Mouse (Mus musculus) cerebellum, adult 18-20 months (tissue): ENCODE measurements around the gene Osbp.

ENCODE experiments used
- DNase-seq, 2 experiments: peaks; one replicate each; pipeline ENCODE4 v3.0.0; 2021

Osbp gene

DNA sequence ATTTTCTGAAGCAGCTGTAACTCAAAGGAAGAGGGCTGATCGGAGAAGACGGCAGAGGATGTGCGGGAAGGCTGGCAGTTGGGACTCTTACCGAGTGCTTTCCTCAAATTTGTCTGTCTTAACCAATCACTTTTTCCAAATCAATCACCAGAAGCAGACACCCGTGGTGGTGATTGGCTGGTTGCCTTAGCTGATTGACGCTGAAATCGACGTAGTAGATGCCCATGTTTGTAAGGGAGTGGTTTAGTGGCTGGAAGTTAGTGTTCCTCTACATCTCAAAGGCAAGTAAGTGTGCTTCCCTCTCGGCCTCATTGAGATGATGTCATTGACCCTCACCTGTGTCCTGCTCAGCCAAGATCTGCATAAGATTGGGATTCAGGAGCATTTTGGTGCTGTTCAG, 26.3 kb downstream of the Osbp start:
- no peak for DNase-seq

DNA sequence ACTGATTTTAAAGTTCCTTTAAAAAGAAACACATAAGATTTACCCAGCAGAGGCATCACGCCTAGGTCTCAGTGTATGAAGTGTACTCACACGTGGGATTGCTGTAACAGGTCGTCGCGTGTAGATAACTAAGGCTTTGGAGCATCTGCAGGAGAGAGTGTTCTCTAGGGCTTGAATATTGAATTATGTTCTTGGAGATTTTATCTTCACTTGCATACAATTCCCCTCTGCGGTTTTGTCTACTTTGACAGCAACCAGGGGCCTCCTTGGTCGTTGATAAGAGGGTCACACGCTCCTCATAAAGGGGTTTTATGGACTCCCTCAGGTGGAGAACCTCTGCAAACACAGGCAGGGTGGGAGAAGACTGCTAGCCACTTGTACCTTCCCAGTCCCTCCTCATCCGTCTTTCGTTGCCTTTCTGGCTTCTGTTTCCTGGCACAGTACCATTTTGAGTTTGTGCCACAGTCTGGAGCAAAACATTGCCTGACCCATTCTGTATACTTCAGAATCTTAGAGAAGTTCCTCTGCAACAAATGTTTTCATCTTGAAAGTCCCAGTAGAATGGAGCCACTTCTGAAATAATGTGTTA, 26.8 kb downstream of the Osbp start:
- DNase-seq = no peak

DNA sequence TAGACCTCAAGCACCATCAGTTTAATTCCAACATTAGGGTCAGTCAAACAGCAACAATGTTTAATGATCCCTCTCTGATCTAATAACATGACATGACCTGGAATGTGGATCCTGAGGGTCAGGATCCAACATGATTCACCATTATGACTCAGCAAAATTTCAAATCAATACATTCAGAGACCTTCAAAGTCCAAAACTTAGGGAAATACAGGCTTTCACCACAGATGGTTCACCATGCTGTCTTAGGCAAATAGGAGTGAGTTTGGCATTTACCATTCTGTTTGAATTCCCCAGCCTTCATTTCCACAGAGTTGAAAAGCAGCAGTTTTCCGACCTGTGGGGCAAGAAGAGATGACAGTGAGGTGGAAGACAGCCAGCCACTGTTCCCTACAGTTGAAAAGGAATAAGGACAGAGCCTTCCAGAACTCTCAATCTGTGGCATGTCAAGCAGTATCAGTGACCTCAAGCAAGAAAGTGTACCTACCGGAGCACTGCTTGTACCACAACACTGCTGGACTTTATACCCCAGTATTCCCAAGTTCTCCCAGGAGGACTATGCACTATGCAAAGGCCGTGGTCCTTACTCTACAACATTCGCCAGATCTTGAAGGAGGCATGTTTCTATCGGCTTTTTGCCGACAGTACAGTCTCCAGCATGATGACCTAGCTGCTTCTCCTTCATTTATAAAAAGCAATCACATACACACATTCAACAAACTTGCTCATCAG, 29.1 kb downstream of the Osbp start:
- DNase-seq = no peak

DNA sequence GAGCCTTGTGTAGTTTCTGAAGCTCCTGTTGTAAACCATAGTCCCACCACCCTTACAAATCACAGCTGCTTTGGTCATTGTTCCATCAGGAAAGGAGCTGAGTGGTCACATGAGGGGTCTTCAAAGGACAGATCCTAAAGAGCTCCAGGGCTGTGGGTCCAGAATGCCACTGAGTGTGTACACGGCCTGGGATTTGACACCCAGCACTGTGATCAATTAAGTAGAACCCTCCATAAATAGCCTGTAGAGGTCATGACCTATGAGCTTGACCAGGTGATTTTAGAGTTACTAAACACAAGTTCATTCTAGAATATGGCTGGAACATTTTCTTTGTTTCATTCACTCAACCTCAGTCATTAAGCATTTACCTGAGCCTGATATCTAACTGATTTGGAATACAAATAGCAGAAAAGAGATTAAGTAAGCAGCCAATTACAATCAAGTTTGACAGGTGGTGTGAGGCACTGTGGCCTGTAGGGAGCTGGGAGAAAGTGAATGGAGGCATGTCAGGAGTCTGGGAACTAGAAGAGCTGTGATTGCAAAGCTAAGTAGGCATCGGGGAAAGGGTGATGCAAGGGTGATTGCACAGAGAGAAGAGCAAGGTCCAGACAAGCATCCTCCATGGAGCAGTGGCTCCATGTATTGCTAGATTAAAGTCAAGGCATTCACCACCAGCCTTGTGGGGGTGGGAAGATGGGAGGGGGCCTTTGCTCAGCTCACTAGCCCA, 30.1 kb downstream of the Osbp start:
- no peak for DNase-seq

DNA sequence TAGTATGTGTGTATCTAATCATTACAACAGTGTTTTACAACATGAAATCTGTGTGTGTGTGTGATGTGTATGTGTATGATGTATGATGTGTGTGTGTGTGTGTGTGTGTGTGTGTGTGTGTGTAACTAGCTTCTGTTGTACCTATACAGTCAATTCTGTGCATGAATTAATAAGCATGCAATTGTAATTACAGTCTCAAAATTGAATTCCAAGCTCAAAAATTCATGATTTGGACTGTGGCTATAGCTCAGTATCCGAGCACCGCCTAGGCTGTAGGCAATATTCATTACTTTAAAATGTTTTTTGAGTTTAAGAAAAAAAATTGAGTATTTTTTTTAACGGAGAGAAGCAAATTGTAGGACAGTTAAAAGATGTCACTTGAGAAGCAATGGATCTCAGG, 35.9 kb downstream of the Osbp start:
- DNase-seq = no peak

DNA sequence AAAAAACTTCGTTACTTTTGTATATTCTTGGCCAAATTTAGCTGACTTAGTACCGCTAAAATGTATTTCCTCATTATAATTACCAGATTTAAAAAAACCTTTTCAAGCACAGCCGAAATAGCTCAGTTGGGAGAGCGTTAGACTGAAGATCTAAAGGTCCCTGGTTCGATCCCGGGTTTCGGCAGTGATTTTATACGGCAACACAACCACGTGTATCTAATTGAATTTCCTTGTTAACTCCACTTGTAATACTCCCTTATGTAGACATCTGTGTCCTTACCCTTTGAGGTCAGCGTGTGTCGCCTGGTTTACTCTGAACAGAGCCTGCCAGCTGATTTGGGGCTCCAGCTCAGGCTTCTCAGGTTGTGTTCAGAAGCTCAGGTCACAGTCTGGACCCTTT, 36.4 kb downstream of the Osbp start:
- DNase-seq = peak; percentile 25 to 67

DNA sequence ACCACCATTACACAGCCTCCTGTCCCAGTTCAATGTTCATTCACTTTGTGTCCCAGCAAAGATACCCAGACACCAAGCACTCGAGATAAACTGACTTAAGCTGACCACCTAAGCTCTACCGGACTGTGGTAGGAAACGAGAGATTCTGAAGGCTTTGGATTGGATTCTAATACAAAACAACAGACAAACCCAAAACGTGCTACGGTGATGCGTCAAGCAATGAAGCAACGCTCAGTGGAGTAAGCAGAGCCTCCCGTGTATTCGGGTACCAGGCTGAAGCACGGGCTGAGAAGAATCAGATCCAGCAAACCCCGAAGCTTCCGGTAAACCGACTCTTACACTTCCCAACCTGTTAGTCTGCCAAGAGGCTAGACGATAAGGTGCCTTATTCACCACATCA, 37.0 kb downstream of the Osbp start:
- no peak for DNase-seq

DNA sequence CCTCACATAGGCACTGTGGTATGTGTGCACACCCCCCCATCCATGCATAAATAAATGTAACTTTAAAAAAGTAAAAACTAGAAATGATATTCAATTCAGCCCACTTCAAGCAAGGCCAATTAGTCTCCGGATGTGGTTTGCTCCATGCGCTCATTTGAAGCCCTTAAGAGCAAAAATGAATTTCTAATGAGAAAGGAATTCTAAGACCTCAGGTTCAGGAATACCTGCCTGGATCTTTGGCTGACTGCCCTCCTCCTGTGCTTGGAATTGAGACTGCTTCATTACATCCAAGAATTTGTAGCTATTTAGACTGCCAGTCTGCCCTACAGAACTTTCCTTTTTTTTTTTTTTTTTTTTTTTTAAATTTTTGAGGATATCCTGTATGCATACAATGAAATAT, 37.8 kb downstream of the Osbp start:
- DNase-seq = no peak

DNA sequence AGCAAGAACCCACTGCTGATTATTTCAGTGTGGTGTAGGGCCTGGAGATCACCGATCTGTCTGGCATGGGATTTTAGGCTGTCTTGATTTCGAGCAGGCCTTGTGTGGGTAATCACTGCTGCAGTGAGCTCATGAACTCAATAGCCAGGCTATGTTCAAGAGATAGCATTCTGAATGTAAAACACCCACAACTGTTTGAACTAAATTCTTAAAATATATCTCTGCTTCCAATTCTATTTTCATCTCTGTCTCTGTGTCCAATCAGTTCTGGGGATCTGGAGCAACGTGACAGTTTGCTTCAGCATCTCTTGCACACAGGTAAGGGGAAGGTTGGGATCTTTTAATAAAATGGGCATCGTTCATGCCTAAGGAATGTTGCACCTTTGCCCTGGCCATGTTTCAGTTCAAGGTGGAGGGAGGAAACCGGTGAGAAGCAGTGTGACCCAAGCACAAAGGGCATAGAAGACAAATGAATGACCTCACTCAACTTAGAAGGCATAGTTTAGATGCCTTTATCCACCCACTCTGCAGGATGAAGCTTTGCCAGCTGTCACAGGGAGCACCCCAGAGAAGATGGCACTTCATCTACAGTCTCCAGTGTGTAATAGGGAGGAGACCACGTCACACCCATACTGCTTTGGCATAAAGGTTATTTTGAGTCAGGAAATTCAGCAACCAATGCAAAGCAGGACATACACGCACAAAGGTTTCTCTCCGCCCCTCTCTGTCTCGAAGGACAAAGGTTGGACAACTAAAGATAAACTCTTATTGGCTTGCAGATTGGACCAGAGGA, 38.7 kb downstream of the Osbp start:
- peak; percentile 38 to 40 for DNase-seq

DNA sequence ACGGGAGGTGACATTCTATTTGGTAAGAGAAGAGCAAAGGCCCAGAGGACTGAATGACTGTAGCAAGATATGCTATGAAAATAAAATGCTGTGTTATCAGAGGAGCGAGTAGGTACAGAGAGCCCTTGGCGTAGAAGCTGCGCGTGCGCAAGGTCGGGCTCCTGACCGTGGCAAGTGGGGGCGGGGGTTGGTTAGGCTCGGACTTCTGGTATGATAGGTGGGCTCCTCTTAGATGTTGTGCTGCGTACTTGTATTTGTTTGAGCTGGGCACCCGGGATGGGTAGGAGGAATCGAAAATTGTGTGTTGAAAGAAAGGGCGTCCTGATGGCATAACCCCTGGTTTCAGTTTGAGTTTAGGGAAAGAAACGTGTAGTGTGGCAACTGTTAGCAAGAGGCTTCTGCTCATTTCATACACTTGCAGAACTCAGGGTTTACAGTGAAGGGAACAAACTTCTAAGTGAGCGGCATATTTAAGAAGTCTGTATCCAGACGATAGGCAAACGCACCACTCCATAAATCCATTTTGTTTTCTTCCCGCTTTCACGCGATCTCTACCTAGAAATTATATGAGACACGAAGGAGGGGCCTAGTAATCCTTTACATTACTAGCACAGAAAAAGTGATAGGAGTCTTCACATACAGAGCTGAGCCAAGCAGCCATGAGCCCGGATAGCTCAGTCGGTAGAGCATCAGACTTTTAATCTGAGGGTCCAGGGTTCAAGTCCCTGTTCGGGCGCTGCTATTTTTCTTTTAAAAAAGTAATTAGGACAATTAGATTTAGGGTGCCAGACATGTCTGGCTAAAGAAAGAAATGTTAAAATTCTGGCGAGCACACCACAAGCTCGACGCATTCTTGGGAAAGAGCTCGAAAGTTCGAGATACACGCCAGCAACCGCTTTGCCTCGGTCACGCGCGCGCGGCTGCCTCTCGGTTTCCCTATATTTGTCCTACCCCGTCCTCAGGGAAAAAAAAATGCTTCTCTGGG, 39.9 kb downstream of the Osbp start:
- DNase-seq = peak; percentile 91

DNA sequence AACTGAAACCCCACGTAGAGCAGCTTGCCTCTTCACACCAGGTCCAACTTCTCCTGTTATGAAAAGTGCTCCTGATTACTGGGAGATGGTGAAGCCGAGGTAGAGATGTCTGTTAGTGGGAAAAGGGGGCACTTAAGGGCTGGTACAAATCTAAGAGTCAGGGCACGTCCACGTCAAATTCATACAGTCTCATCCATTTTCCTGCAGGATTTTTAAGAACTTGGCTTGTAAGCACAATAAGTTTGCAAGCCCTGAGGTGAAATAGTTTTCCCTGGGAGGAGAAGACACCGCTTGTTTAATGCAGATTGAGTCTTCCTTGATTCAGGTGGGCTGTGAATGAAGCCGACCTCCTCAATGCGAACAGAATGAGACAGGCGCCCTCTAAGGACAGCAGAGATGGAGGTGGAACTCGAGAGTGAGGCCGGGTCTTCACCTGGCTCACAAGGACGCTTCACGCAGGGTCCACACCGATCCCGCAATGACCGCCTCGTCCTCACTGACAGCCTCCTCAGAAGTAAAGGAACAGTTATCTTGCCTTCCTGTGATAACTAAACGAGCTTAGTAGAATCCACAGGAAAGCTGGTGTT, 40.7 kb downstream of the Osbp start:
- DNase-seq = peak; percentile 54 to 55

DNA sequence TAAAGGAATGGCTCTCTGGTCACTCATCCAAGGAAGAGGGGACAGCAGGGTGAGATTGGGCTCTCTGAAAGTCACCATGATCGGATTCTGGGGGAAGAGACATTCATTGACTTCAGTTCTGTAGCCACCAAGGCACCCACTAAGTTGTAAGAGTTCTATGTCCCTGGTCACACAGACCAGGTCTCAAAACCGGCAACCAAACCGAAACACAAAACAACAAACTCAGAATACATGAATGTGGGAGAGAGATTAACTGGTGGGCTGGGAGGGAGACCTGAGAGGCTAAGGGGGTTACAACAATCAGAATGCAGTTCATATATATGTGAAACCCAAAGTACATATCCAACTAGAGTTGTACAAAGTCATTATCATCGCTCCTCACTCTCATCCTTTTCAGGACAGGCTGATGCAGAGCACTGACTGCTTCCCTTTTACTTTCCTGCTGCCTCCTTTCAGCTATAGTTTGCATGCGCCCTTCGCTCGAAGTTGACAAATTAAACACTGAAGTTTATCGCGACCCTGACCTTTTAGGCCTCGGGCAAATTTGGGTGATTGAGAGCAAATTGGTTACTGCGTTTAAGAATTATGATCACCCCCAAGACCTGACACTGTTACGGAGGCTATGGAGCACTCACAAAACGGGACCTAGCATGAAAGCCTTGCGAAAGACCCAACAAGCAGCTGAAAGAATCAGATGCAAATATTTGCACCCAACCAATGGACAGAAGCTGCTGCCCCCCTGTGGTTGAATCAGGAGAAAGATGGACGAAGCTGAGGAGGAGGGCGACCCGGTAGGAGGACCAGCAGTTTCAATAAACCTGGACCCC, 41.6 kb downstream of the Osbp start:
- DNase-seq = peak; percentile 36 to 42

DNA sequence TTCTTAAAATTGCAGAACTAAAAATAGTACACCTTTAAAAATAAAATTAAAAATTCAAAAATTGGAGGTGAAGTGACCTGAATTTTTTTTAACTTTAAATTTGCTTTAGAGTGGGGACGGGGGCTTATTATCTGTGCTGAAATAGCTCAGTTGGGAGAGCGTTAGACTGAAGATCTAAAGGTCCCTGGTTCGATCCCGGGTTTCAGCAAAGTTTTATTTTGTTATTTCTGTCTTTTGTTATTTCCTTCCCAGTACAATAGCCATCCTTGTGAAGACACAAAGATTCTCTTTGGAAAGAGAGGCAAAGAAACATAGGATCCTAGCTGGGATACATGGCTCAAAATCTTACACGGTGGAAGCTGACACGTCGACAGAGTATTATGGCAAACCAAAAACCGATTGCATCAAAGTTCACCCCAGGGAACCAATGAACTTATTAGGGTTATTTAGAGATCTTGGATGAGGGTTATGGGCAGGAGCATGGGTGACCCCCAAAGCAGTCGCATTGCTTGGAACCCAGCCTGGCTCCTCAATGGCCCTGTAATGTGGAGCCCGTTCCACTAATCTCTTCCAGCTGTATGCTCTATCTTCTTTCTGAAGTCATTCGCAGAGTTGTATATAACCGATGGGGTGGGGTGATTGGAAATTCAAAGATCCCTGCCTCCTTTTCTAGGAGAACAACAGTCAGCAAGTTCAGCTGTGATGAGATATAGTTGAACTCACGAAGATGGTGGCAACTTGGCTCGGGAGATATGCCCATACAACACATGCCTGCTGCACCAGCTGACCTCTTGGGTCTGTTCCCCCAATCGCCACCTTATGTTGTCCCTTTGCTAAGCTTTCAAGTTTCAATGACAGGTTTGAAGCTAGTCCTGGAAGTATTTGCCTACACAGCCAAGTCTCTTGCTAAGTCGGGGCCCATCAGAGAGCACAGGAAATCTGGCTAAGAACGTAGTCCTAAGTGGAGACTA, 43.0 kb downstream of the Osbp start:
- DNase-seq = no peak

DNA sequence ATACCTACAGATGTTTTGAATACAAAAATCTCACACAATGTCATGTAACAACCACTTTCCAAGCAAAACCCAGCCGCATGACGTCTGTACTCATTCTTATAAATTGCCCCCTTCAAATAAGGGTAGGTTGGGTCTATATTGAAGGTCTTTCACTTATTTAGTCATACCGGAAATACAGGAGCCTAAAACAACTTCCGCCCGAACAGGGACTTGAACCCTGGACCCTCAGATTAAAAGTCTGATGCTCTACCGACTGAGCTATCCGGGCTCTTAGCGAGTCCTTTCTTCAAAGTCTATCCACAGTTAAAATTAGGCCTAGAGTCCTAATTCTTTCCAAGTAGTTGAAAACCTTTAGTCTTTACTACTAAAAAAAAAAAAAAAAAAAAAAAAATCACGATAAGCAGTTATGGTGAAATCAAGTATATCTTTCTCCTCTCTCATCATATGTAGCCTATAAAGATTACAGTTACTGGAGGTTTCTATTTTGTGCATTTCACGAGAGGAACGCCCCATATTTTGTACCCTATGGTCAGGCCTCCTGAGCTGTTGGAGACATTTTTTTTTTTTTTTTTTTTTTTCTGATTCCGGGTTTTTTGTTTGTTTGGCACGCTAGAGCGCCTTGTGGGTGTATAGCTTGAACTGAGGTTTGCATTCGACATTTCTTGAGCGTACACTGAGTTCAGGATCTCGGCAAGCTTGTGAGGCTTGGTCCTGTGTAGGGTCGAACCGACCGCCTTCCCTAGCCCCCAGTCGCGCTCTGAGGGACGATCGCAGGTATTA, 44.0 kb downstream of the Osbp start:
- DNase-seq = peak; percentile 49 to 74

DNA sequence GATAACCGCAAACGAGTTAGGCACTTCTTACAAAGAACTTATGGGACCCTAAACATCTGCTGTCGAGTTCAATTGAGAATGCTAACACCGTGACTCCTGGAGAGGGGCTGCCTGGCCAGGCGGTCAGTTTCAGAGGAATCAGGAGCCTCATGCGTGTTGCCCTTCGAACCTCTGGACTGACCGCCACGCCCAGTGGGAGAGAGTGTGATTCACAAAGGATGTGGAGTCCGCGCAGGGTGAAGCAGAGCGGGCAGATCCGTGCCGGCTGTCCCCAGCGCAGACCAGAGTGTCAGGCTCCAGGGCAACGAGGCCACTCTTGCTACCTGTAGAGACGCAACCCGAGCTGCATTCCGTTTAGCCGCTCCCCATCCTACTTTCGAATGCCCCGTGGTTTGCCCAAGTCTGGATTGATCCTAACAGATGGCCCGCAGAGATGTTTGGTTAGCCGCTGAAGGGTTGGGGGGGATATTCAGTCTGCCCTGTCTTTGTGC, 44.6 kb downstream of the Osbp start:
- DNase-seq = peak; percentile 62 to 68

DNA sequence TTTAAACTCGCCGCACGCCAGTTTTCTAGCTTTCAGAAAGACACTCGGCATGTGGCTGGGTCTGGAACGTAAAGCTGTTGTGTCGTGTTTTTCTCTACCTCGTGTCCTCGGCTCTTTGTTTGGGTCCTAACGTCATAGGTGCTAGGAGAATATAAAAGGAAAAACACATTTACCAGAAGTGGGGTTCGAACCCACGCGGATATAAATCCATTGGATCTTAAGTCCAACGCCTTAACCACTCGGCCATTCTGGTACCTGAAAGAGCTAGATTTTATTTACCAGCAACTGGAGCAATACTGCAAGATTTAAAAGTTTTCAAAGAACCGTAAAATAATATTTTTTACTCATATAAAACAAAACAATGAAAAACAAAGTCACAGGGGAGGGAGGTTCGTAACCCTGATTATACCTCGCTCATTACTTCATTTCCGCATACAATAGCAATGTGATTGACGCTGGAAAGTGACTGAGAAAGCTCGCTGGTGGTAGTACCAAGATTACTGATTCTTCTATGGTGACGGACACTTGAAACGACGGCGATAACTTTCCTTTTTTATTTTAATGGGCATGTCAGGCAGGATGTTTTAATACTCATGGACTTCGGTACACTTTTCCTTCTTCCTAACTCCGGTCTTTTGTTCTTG, 45.3 kb downstream of the Osbp start:
- DNase-seq = peak; percentile 64 to 87

DNA sequence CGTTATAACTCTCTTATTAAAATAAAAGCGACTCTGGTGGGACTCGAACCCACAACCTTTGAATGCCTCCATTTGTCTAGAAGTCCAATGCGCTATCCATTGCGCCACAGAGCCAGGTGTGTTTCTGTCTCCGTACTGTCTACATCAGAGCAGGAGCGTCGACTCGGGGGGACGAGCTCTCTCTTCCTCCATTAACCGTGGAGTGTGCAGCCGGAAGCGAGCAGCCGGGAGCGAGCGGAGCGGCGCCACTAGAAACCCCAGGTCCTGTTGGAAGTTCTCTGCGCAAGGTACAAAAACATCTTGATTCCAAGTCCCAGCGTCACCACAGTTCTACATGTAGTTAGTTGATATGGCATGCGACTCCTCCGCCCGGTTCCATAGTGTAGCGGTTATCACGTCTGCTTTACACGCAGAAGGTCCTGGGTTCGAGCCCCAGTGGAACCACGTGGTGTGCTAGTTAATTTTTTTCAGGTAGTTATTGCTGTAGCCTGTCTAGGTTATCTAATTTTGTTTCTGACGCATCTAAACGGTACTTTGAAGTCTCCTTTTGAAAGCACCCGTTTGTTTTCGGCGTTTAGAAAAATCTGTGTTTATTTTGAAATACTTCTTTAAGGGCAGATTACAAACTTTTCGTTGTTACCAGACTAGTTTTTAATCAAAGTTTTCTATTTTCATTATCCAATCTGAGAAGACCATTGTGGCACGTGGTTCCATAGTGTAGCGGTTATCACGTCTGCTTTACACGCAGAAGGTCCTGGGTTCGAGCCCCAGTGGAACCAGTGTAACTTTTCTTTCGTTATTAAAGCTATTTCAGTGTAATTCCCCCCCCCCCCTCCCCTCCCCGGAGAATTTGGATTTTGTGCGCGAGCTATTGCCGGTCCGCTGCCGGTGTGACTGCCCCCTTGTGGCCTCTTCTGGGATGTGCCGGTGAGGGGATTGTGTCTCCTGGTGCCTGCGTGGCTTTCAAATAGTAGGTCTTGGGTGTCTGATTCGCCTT, 46.1 kb downstream of the Osbp start:
- peak; percentile 82 to 88 for DNase-seq
